Mouse (Mus musculus) lung, postnatal 0 days (tissue): ENCODE measurements around the gene Cuedc2.

Source experiments
- CTCF ChIP-seq: IDR thresholded peaks from 2 replicates; pipeline ENCODE4 v1.5.1; 2016; ENCODE audit warnings: antibody characterized with exemption, mild to moderate bottlenecking
- EP300 ChIP-seq: IDR thresholded peaks from 2 replicates; pipeline ENCODE4 v1.6.1; 2016; ENCODE audit warnings: antibody characterized with exemption, mild to moderate bottlenecking, control low read depth

- TF ChIP-seq CTCF (no peak), EP300 (no peak)
Measured at GRCm38 (mm10) chr19:46326756-46327305, 11.7 kb downstream of the Cuedc2 start, which contains the start of gene Psd.
